Mouse (Mus musculus) retina, postnatal 7 days (tissue): Measurements from ENCODE around the gene Zswim8.
"Not testable (repeated sequence)": the region's sequence is repeated elsewhere in the genome, so short reads cannot be mapped to it uniquely, and the experiment has no call there.

Experiments
- DNase-seq: peaks from one replicate; pipeline ENCODE4 v3.0.0-alpha.2; 2012; ENCODE audit warnings: low read depth, low spot score

Zswim8 gene

GRCm38 (mm10) chr14:20693589-20694101, 13.7 kb upstream of the Zswim8 start:
- DNase-seq: no peak

DNA sequence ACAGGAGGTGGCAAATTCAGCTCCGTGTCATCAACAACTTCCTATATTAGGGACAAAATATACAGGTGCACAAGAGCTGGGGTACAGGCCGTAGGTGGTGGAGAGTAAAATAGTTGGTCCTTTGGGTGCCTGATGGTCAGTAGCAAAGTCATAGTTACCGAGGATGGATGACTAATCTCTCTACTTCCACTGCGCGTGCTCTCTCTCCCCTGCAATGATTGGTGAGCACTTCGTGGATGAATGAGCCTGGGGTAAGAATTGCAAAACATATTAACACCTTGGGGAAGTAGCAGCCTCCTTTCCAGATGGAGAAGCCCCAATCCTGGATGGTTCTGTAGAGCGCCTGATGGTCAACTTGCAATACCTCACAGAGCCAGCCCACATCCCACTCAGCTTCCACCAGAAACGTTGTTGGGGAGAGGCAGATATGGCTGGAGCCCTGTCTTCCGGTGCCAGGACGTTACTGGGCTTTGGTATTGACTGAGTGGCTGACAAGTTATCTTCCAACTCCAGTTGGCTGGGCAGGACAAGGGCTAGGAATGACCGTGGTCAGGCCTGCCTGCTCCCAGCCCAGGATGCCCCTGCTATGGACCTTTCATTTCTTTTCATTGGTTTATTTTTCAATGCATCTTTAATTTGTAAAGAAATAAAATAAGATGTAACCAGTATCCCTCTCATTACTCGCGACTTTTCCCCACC, 13.0 kb upstream of the Zswim8 start:
- no peak for DNase-seq

GRCm38 (mm10) chr14:20694884-20695760, 12.2 kb upstream of the Zswim8 start, which contains the start of gene Fut11:
Gene Fut11 (plus strand): TSS chr14:20694968.
- peak; percentile 69 for DNase-seq

DNA sequence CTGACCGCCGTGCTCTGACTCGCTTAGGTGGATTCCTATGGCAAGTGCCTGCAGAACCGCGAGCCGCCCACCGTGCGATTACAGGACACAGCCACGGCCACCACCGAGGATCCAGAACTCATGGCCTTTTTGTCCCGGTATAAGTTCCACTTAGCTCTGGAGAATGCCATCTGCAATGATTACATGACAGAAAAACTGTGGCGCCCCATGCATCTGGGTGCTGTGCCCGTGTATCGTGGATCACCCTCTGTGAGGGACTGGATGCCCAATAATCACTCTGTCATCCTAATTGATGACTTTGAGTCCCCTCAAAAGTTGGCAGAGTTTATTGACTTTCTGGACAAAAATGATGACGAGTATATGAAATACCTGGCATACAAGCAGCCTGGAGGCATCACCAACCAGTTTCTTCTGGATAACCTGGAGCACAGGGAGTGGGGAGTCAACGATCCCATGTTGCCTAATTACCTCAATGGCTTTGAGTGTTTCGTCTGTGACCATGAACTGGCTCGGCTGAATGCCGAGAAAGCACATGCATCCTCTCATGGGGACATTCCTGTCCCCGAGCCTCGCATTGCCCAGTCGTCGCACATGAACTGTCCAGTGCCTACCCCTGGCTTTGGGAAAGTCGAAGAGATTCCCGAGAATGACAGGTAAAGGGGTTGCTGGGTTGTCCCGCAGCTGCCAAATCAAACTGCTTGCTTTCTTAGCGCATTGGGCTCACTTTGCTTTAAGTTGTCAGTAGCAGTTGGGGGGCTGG, 11.4 kb upstream of the Zswim8 start:
- DNase-seq: no peak

GRCm38 (mm10) chr14:20696986-20697385, 10.4 kb upstream of the Zswim8 start:
- no peak for DNase-seq

DNA sequence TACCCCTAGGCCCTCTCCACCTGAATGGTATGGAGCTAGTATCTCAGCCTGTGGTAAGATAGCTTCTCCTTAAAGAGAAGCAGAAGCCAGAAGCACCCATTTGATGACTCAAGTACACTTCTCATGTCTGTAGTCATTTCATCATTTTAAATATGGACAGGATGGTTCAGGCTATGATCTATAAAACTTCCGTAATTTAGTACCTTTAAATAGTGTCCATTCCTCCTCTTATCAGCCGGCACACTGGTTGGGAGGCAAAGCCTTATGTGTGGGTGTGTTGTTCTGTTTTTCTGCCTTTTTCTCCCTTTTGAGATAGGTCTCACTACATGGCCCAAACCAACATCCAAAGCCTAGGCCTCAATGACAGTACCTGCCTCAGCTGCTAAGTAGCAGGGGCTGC, 8.8 kb upstream of the Zswim8 start:
- no peak for DNase-seq

DNA sequence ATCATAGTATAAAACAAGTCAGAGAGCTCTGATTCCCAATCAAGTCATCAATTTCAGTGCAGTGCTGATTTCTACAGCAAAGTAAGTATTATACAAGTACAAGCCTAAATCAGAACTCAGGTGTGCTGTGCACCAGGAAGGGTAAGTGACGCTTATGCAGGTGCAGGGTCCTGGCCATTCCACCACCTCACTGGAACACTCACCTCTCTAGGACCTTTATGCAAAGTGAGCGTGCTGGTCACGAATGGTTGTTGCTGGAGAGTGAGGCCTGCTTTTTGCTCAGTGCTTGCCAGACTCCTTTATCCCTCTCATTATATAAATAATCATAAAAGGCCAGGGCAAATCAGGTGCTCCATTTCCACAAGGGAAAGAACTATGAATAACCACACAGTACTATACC, 7.0 kb upstream of the Zswim8 start:
- no peak for DNase-seq

GRCm38 (mm10) chr14:20701554-20701953, 5.8 kb upstream of the Zswim8 start:
- DNase-seq: no peak

DNA sequence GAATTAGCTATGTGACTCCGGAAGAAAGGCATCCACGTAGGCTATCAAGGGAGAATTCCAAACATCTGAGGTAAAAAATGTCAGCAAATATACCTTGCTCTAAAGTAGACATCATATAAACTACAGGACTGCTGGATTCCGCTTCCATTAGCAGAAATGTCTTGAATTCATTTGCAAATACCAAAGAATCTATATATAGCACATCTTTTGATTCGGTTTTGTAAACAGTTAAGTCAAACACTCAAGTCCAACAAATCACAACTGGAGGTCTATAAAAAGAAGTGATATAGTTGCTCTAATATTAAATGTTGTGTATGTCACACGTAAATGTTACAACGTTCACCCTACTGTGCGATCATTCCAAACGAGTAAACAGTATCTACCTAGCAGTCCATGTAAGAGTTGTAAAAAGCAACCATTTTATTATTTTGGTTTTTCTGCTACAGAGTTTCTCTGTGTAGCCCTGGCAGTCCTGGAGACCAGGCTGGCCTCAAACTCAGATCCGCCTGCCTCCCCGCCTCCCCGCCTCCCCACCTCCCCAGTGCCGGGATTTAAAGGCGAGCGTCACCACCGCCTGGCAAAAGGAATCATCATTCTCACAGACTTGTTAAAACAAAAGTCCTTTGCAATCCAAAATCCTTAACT, 5.1 kb upstream of the Zswim8 start:
- DNase-seq: no peak

GRCm38 (mm10) chr14:20702741-20703381, 4.5 kb upstream of the Zswim8 start, which contains the start of gene Chchd1:
Gene Chchd1 (plus strand): TSS chr14:20703006.
- peak; percentile 82 for DNase-seq

DNA sequence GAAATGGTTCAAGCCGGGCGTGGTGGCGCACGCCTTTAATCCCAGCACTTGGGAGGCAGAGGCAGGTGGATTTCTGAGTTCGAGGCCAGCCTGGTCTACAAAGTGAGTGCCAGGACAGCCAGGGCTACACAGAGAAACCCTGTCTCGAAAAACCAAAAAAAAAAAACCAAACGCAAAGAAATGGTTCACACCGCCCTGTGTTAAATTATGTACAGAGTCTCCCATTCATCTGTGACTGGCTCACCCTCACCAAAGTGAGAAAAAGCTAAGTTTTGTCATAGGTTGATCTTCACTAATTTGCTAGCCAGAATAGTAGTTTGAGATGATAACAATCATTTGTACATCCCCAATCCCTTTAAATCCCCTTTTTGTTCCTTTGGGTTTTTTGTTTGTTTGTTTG, 3.9 kb upstream of the Zswim8 start:
- DNase-seq: not testable (repeated sequence)

GRCm38 (mm10) chr14:20708239-20708638, 887 bp downstream of the Zswim8 start:
- DNase-seq: no peak

- no peak for DNase-seq
Observed at GRCm38 (mm10) chr14:20713832-20714231, 6.5 kb downstream of the Zswim8 start.

- no peak for DNase-seq
Observed at GRCm38 (mm10) chr14:20718443-20718842, 11.1 kb downstream of the Zswim8 start.

- DNase-seq: no peak
Observed at GRCm38 (mm10) chr14:20719767-20720166, 12.4 kb downstream of the Zswim8 start.

GRCm38 (mm10) chr14:20721371-20721770, 14.0 kb downstream of the Zswim8 start:
- DNase-seq: no peak

- DNase-seq: no peak
Observed at GRCm38 (mm10) chr14:20723006-20723405, 15.7 kb downstream of the Zswim8 start.

GRCm38 (mm10) chr14:20724043-20724442, 16.7 kb downstream of the Zswim8 start:
- no peak for DNase-seq

DNA sequence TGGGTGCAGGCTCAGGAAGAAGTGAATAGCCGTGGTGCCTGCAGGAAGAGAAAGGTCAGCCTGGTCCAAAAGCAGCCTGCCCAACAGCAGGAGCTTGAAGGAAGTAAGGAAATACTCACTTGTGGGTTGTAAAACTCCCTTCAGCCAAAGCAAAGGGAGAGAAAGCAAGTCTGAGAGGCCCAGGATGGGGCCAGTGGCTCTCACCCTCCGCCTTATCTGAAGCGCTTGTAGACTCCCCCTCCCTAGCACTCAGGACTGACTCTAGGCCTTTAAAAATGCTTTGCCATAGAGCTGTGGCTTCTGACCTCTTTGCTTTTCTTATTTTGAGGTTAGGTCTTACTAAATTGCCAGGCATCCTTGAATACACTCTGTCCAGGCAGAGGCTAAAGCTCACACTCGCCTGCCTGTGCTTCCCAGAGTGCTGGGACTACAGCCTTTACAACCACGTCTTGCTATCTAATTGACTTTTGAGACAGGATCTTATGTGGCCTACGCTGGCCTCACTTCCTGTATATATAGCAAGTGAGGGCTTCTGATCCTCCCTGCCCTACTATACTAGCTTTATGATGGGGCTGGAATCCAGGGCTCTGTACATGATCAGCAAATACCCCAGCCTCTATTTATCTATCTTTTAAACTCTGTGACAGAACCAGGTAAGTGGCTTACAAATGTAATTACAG, 18.4 kb downstream of the Zswim8 start:
- no peak for DNase-seq

DNA sequence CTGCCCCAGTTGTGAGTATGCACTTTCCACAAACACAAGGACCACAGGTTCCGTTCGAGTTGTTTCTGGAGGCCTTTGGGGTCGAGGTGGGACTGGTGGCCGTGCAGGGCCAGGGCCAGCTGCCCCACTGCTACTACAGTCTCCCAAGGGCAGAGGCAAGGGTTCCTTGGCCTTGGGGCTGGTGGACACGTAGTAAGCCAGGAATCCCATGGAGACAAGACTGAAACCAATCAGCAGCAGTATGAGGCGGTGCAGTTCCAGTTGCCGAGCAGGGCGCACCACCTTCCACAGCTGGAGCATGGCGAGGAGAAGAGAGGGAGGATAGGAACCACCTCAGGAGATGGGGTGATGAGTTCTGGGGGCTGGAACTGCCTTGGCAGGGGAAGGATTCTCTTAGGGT, 22.5 kb downstream of the Zswim8 start:
- no peak for DNase-seq
